Mouse (Mus musculus): ENCODE measurements at regions not wholly inside any gene's neighbourhood (a gene's known extent, or its start where the extent isn't known, plus 50 kb on each side); places are given as distances from the start of the nearest gene placed in this dataset.
"Not testable (repeated sequence)": the region's sequence is repeated elsewhere in the genome, so short reads cannot be mapped to it uniquely, and the experiment has no call there.

DNA sequence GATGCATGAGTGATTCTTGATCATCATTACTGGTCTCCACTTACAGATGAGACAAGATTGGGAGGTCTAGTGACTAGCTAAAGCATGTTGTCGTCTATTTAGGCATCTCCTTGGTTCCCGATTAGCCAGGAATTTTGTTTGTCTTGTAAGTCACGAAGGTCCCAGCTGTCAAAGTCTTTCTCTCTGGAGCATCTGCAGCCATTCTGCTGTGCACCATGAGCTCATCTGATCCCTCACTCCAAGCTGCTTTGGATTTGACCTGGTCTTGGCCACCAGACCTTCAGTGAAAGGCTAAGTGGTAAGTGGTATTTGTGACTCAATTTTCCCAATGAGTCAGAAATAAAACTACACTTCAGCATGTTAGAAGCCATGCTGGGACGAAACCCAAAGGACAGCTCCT is 53.3 kb upstream of the Creb5 start:
- intact Hi-C loops (cut with DNase I), result no loop called here

DNA sequence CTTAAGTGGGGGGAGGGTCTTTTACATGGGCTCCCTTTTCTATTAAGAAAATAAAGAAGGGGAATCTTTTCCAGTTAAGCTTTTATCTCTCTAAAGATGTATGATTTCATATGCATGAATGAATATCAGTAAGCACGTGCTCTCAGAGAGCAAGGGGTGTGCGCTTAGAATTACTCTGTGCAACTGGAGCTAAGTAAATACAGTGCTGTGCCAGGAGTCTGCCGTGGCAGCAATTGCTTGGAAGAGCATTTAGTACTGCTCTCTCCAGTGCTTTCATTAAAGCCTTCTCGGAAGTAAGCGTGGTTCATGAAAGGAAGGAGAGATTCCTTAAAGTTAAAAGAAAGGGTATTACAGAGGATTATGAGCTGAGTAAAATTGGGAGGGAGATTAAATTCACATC is 54.5 kb upstream of the Creb5 start:
- intact Hi-C loops (cut with DNase I), result no loop called here

DNA sequence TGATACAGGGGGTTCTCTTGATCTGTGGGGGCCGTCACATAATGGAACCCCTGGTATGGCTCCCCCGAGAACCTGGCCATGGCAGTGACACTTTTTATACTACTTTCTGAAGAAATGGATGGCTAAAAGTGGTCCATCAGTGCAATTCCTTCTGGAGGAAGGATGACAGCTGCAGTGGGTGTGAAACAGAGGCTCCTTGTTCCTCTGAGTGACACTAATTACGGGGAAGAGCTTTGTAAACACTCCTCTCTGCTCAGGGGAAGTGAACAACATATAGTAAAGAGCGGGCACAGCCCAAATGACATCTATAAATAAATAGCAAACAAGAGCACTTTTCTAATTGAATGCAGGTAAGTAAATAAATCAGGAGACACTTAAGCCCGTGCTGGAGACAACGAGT is 57.7 kb upstream of the Creb5 start:
- intact Hi-C loops (cut with DNase I), result no loop called here

DNA sequence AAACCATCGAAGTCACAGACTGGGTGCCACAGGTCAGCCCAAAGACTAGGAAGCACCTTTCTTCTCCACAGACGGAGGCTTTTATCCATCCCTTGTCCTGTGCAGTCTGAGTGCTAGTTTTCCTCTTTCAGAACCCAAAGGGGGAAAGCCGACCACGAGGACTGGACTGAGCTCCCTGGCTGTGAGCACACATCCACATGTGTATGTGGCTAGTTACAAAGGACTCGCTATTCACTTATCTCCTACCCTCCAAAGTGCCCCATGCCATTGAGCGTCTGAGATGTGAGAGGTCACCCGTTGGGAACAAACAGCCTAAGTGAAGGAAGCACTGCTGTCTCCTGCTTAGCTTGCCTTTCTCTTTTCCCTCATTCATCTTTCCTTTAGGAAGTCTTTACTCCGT is 65.0 kb upstream of the Creb5 start:
- intact Hi-C loops (cut with DNase I), result no loop called here

DNA sequence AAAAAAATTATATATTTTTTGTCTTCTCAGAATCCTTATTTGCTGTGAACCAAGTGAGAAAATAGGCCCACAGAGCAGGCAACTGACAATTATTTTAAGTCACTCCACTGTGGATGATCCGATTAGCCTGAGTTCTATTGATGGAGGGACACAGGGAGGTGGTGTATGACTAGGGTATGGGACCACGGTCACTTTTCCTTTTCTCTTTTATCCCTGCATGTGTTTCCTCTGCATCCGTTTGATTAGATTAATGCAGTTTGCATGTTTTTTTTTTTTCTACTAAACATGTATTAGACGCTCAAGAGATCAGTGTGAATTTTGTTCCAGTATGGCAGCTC is 65.4 kb upstream of the Creb5 start:
- intact Hi-C loops (cut with DNase I), result no loop called here

DNA sequence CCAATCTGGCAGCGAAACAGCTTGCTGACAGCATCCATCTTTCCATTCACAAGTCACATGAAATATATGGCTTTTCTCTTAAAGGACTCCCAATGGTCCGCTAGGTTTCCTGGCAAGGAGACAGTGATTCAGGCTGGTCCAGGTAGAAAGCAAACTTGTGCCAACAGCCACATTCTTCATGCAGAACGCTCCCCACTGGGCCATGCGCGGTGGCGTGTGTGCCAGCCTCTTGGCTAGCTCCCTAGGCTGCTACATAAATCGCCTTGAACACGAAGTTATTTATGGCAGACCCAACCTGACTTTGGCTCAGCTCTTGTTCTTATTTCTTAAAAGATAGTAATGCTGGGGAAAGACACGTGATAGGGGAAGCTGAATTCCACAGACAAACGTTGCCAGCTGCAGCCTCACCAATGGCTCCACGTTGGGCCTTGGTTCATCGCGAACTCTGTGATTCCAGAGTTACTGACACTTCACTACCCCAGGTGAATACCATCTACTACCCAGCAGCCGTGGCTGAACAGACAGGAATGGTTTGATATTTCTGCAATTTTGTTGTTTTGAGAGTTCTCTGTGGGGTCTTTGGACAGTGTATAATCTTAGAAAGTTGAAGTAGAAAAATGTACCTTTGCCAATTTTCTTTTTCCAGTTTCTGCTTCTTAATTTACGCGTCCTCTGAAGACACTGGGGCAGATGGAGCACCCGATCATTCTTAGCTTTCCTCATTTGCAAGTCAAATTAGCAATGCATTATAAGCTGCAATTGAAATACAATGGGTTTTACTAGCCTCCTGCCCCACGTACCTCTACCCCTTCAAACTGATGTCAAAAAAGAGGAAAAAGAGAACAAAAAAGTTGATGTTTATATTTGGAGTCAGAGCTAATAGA is 66.0 kb upstream of the Creb5 start:
- intact Hi-C loops (cut with DNase I), result no loop called here

DNA sequence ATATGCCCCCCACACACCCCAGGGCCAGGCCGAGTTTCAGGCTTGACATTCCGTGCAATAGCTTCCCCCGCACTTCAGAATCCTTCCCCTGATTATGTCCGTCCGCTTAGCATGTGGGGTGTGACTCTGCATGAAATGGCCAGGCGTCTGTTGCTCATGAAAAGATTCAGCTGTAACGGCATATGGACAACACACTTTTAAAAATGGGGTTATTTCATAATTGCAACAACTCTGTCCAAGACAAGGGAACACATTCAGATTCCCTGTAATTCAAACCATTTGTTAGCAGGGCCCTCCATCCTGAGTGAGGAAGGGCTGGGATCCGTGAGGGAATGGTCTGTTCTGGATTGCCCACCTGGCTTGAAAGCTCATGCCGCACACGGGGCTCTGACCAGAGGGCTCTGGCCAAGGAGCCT is 68.2 kb upstream of the Creb5 start:
- intact Hi-C loops (cut with DNase I), result loop anchor here (5.0 kb wide), 1 partner anchor 503 kb away; no protein-coding TSS in a partner anchor

DNA sequence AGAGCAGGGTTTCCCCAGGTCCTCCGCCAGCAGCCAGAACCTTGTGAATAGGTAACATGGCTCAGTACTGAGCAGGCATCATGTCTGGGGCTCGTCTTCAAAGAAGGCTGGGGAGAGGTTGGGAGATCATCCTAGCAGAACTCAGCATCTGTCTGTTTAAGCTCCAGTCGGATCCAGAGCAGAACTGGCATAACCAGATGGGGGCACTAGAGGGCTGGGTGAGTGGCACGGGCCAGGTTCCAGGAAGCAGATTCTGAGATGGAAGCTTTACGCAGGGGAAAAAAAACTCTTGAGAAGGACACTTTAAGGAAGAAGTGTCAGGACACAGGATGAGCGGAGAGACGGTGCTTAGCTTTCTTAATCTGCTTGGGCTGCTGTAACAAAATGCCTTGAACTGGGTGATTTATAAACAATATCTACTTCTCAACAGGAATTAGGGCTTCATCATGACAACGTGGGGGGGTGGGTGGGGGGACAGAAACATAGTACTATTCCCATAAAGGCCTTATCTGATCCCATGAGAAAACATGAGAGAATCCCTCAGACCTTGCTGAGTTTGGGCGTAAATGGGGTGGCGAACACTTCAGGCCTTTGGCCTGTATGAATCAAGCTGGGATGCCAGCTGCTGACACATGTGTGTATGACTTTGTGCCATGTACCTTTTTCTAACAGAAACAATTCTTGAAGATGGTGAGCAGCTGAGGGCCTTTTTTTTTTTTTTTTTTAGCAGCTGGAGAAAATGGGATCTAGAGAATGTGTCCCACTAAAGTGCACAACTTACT is 69.6 kb upstream of the Creb5 start:
- intact Hi-C loops (cut with DNase I), result loop anchor here (5.0 kb wide), 1 partner anchor 505 kb away; no protein-coding TSS in a partner anchor

DNA sequence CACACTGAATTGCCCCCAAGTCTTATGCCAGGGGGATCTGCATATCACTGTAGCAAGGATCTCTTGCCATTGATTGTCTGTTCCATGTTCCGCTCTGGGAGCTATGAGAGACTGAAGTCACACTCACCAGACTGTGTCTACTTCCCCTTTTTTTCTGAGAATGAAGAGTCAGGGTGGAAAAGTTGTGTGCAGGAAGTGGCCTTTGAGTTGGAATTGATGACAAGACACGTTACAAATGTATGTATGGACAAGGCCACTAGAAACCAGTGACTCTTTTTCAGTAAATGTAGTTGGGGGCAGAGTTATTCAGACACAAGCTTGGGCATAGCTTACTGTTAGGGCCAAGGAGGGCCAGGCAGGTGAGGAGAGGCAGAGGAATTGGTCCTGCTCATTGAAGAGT is 70.4 kb upstream of the Creb5 start:
- intact Hi-C loops (cut with DNase I), result loop anchor here (5.0 kb wide), 1 partner anchor 506 kb away; no protein-coding TSS in a partner anchor

DNA sequence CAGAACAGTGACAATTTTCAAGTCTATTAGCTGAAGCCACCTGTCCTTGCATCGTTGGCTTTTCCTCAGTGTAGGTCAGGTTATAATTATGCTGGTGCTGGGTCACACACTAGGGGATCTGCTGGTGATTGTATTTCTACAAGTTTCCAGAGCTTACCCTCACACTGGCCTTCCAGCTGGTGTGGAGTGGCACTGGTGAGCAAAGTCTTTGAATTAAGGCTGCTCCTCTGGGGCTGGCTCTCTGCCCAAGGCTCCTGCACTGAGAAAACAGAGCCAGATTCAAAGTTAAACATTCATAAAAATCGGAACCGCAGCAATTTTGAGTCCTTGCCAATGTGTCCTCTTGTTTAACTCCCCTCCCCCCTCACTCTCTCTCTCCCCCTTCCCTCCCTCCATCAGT is 75.7 kb upstream of the Creb5 start:
- intact Hi-C loops (cut with DNase I), result no loop called here

DNA sequence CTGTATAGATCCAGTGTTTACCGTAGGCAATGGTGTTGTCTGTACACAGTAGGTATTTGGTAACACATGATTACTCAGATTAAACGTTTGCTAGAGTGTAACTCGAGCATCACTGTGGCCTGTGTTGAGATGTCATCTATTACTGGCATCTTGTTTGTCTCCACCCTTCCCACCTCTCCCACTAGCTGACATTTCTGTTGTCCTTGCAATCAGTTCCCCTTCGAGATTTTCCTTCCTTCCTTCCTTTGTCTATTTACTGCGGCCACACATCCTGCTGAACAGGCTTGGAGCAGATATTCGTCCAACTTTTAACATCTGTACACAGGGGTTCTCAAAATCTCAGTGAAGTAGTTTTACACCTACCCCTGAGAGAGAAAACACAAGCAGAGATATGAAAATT is 77.7 kb upstream of the Creb5 start:
- intact Hi-C loops (cut with DNase I), result no loop called here

DNA sequence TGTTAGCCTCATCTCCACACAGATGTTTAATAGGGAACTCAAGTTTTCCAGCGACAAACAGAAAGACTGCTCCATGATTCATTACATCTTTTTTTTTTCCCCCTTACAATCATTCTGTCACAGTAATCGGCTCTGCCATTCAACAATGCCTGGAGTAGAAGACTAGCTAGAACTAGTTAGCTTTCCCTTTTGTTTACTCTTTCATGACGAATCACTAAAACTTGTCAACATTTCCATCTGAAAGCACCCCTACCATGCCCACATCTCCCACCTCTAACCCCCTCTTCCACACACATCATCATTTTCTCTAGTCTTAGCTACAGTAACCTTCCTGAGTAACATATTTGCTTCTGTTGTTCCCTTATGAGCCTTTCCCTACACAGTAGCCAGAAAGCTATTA is 78.6 kb upstream of the Creb5 start:
- intact Hi-C loops (cut with DNase I), result no loop called here

DNA sequence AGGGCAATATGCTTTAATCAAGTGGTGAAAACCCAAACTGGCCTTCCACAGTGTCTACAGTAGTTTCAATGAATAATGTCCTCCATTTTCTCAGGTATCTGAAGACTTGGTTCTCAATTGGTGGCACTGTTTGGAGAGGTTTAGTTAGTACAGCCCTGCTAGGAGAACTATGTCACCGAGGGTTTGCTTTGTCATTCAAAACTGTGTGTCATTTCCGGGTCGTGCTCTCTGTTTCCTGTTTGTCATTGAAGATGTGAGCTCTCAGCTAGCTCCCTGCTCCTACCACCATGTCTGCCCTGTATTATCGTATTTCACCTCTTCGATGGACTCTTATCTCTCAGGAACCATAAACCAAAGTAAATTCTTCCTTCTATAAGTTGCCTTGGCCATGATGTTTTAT is 79.3 kb upstream of the Creb5 start:
- intact Hi-C loops (cut with DNase I), result no loop called here

DNA sequence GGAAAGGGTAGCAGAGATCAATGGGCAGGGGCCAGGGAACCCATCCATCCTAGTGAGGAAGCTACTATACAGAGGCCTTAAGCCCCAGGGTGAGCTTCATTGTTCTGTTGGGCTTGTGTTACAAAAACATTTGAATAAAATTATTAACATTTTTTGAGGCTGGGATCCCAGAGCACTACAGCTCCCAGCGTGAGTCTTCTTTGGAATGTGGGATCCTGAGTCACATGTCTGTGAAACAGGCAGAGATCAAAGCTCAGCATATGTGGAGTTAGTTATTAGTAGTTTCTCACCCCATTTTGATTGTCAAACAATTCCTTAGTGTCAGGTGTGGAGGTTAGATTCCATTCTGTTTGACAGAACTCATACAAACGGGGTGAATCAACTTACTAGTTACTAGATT is 79.7 kb upstream of the Creb5 start:
- intact Hi-C loops (cut with DNase I), result no loop called here

DNA sequence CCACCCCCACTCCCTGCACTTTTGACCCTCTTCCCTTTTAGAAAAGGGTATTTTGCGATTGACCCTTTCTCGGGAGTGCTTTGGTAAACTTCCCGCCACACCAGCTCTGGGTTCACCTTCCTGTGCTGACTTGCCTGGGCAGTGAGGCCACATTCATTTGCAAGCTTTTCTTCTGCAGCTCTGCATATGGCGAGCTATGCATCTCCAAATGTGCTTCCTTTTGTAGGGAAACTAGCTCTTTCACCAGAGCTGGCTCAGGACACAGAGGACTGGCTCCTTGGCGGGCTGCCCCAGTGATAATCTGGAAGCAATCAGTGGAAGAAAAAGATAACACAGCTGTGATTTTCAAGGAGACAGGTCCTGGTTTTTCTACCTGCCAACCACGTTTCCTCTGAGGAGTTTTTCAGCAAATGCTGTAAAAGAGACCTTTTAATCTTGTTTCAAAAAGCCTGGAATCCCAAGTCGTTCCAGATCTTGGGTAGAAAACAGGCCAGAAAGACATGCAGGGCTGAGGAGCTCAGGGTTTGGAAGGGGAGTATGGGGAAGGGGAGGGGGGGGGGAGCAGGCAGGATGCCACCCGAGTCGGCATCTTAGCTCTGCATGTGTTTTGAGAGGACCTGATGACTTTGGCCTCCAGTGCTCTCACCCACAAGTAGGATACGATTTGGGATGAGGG is 85.7 kb upstream of the Creb5 start:
- intact Hi-C loops (cut with DNase I), result no loop called here

DNA sequence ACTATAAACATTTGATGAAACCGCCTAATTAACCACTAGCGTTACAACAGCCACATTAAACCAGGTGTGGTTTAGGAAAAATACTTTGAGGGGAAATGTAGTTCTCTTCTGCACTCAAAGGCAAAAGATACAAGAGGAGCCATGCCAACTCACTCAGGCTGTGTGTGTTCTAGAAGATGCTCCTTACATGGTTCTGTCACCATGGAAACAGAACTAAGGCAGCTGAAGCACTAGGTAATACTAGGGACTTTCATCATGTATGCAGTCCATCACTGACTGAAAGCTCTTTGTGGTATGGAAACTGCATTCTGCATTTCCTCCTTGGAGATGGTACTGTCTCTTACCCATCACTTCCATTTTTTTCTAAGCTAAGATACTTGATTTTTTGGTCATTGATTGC is 87.6 kb upstream of the Creb5 start:
- intact Hi-C loops (cut with DNase I), result no loop called here

DNA sequence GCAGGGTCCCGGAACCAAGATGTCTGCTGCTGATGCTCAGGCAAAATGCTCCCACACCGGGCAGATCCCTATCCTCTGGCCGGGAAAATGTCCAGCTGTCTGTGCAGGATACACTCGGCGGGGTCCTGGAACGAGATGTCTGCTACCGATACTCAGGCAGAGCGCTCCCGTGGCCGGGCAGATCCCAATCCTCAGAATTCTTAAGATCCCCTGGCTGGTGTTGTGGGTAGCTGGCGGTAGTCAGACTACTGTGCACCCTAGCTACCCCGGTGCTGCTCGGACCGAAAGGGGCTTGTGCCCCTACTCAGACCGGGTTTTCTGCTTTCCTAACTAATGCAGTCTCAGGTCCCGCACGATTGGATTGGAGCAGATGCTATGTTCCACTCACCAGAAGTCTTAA is 104.9 kb upstream of the Creb5 start:
- intact Hi-C loops (cut with DNase I), result not testable (repeated sequence)

DNA sequence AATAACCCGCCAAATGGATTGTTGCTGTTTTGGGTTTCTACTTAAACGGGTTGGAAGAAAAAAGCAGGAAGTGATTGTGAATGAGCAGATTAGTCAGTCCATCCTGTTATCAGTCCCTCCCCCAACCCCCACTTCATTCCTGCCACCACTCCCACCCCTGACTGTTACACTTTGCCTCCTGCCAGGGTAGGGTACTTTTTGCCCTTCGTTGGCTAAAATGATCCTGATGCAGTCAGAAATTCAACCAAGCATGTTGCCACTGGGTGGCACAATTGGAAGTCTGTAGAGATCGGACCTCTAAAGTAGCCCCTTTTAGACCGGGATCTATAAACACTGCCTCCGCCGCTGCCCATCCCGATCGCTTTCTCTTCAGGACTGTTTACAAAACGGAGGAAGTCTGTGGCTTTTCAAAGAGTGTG is 96.0 kb upstream of the Jazf1 start:
- intact Hi-C loops (cut with DNase I), result no loop called here

DNA sequence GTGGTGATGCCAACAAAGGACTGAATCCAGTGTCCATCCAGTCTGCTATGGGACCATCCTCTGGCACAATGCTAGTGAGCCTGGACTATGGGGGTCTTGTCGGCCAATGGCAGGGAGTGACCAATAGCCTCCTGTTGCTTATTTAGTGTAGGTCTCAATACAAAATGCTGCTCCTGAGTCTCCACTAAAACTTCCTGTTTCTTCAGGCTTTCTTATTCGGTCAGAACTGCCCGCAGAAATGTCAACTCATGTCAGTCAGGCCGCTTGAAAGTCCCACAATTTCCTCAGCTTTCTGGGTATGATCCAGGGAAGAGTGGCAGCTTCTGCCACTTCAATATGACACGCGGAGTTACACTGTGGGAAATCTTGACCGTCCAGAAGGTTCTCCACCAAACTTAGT is 94.7 kb upstream of the Jazf1 start:
- intact Hi-C loops (cut with DNase I), result no loop called here

DNA sequence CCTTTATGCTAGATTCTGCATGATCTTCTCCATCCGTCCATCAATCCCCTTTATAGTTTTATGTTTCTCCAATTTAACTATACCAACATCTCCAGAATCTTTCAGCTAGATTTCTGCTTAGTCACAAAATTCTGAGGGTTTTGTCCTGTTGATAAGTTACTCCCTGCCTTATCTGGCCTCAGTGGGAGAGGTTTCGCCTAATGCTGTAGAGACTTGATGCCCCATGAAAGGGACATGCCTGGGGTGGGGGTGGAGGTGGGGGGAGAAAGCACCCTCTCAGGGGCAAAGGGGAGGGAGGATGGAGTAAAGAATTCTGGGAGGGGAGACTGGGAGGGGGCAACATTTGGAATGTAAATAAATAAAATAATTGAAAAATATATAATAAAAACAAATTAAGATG is 93.2 kb upstream of the Jazf1 start:
- intact Hi-C loops (cut with DNase I), result no loop called here

DNA sequence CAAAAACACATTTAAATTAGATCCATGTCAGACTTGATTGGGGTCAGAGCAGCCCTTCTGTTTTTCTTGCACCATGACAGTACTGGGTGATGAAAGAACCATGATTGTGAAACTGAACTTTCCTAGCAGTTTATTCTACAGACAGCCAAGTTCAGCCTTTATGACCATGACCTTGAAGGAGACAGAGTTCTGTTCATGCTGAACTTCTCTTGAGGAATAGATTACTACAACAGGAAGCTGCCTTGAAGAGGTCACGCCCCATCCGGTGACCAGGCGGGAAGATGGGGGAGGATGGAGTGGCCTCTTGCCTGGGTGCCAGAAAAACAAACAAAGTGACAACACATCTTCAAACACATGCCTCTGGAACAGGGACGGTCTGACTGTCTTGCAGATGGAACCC is 86.2 kb upstream of the Jazf1 start:
- intact Hi-C loops (cut with DNase I), result no loop called here

DNA sequence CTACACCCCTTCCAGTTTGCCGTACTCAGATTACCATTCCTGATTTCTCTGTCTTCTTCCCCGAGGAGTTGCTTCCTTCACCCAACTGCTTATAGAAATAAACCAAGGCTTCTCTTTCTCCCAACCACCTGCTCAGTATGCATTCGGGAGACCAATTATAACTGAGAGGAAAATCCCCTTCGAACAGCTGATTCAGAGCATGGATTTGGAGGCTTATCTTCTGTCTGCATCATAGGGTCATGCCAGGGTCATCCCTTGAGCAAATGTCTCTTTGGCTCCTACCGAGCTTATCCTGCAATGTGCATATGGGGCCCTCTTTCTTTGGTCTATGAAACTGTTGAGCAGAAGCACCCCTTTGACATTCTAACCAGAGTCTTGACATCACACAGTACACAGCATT is 79.0 kb upstream of the Jazf1 start:
- intact Hi-C loops (cut with DNase I), result no loop called here

Measured in adrenal gland (tissue).